Mouse (Mus musculus) liver, adult 2 months (tissue): ENCODE results near the gene Pitpnm1. TPM values are rescaled to one million over a fixed set of nuclear protein-coding genes. Genes with fewer than 3 reads are reported as not detected.

Experiments used
- DNase-seq: peaks from one replicate; pipeline ENCODE4 v3.0.0-alpha.2; 2011; ENCODE audit warnings: low read depth, low spot score; ENCODE audit errors: extremely low read depth
- H3K27ac ChIP-seq: fragments of 200-500 bp; replicated peaks from 2 replicates; pipeline ENCODE4 v1.5.1; 2012; ENCODE audit warnings: low read depth, mild to moderate bottlenecking, control low read depth, inconsistent platforms, low read length; ENCODE audit not compliant: insufficient read depth
- H3K27me3 ChIP-seq: fragments of 200-500 bp; 2 replicates; pipeline ENCODE4 v1.6.1; 2012; ENCODE audit warnings: mild to moderate bottlenecking, moderate library complexity, low read length, inconsistent platforms; ENCODE audit not compliant: control insufficient read depth, insufficient read depth
- H3K36me3 ChIP-seq: fragments of 200-500 bp; 2 replicates; pipeline ENCODE4 v1.6.1; 2012; ENCODE audit warnings: low read length, inconsistent platforms; ENCODE audit not compliant: control insufficient read depth, insufficient read depth
- H3K4me1 ChIP-seq: fragments of 200-500 bp; 2 replicates; pipeline ENCODE4 v1.6.1; 2011; ENCODE audit warnings: low read length; ENCODE audit not compliant: control insufficient read depth, insufficient read depth
- H3K4me3 ChIP-seq: fragments of 200-500 bp; 2 replicates; pipeline ENCODE4 v1.5.1; 2011; ENCODE audit warnings: low read depth, mild to moderate bottlenecking, control low read depth, low read length, moderate library complexity; ENCODE audit not compliant: insufficient read depth
- H3K79me2 ChIP-seq: fragments of 200-500 bp; 2 replicates; pipeline ENCODE4 v1.6.1; 2012; ENCODE audit warnings: inconsistent platforms, mild to moderate bottlenecking, low read length, moderate library complexity; ENCODE audit not compliant: control insufficient read depth, insufficient read depth
- H3K9ac ChIP-seq: fragments of 200-500 bp; 2 replicates; pipeline ENCODE4 v1.6.1; 2012; ENCODE audit warnings: low read depth, mild to moderate bottlenecking, control low read depth, inconsistent platforms, low read length
- CTCF ChIP-seq: fragments of 200-500 bp; IDR thresholded peaks from 2 replicates; pipeline ENCODE4 v1.5.1; 2011; ENCODE audit warnings: low read depth, low read length, control low read depth
- POLR2A ChIP-seq: fragments of 200-500 bp; IDR thresholded peaks from 2 replicates; pipeline ENCODE4 v1.6.1; 2011; ENCODE audit warnings: low read length, control low read depth; ENCODE audit not compliant: insufficient read depth; ENCODE audit errors: extremely low read depth
- WGBS: fragments of 180-500 bp; shearing (Covaris S2); methylation state at CpG from one replicate; pipeline ENCODE4 v1.1.7; 2018; 5-methylcytosine and 5-hydroxymethylcytosine counted together
- polyA plus RNA-seq: library from polyadenylated mRNA; depleted of rRNA; stranded (reverse); fragments of >200 nt; gene quantifications from 2 replicates; pipeline ENCODE4 v1.2.3, GENCODE M21; 2012
- total RNA-seq: library from RNA; depleted of rRNA; stranded (reverse); fragments of >200 nt; gene quantifications from 2 replicates; pipeline ENCODE4 v1.2.3, GENCODE M21; 2014

The Pitpnm1 gene
- total and polyA plus RNA-seq, 2 experiments, result 1.7 to 14.2 TPM

- DNase-seq, result peak; percentile 69
- H3K79me2 ChIP-seq, result no peaks in the 10 kb centered on the region
- peaks cover 34% of the 10 kb centered on the region for H3K4me1 ChIP-seq
- H3K36me3 ChIP-seq, result no peaks in the 10 kb centered on the region
- no peaks in the 10 kb centered on the region for H3K27me3 ChIP-seq
- H3K4me3 ChIP-seq, result no peak overlapping the region
- TF ChIP-seq CTCF, result no peak
- no peak for TF ChIP-seq POLR2A
- WGBS, result 57% methylated on average over 6 of the region's 6 CpGs
- H3K27ac ChIP-seq, result peak overlapping the region; percentile 88
- H3K9ac ChIP-seq, result peak overlapping the region; percentile 61; the same call in 1 of the 2 replicates
Measured at GRCm38 (mm10) chr19:4071406-4071805, 28.4 kb upstream of the Pitpnm1 start.

GRCm38 (mm10) chr19:4072706-4073424 lies 26.9 kb upstream of the Pitpnm1 start:
- DNase-seq, result peak; percentile 47
- peak overlapping the region; percentile 24; the same call in 1 of the 2 replicates for H3K9ac ChIP-seq
- peaks cover 25% of the 10 kb centered on the region for H3K4me1 ChIP-seq
- no peaks in the 10 kb centered on the region for H3K79me2 ChIP-seq
- H3K36me3 ChIP-seq, result no peaks in the 10 kb centered on the region
- TF ChIP-seq CTCF (no peak), POLR2A (no peak)
- no peaks in the 10 kb centered on the region for H3K27me3 ChIP-seq
- 54% methylated on average over 6 of the region's 6 CpGs for WGBS
- peak overlapping the region; percentile 78 for H3K27ac ChIP-seq
- no peak overlapping the region for H3K4me3 ChIP-seq

- Histone ChIP-seq H3K4me3 (no peak overlapping the region), H3K27me3 (no peaks in the 10 kb centered on the region), H3K9ac (no peak overlapping the region), H3K27ac (no peak overlapping the region), H3K79me2 (no peaks in the 10 kb centered on the region), H3K36me3 (no peaks in the 10 kb centered on the region), H3K4me1 (peaks cover 25% of the 10 kb centered on the region)
- 33% methylated on average over 1 of the region's 1 CpGs for WGBS
- DNase-seq, result peak; percentile 78
- TF ChIP-seq POLR2A, result no peak
Measured at GRCm38 (mm10) chr19:4075531-4075930, 24.3 kb upstream of the Pitpnm1 start.

- no peak for DNase-seq
- H3K4me3 ChIP-seq, result no peak overlapping the region
- no peaks in the 10 kb centered on the region for H3K79me2 ChIP-seq
- H3K36me3 ChIP-seq, result no peaks in the 10 kb centered on the region
- no peaks in the 10 kb centered on the region for H3K27me3 ChIP-seq
- 91% methylated on average over 1 of the region's 1 CpGs for WGBS
- H3K9ac ChIP-seq, result no peak overlapping the region
- H3K27ac ChIP-seq, result no peak overlapping the region
- TF ChIP-seq CTCF, result no peak
- no peak for TF ChIP-seq POLR2A
- H3K4me1 ChIP-seq, result peaks cover 17% of the 10 kb centered on the region; the same call in 1 of the 2 replicates
Measured at GRCm38 (mm10) chr19:4079594-4079993, 20.2 kb upstream of the Pitpnm1 start.

GRCm38 (mm10) chr19:4080511-4081009 lies 19.2 kb upstream of the Pitpnm1 start:
- Histone ChIP-seq H3K4me3 (no peak overlapping the region), H3K4me1 (peaks cover 19% of the 10 kb centered on the region; the same call in 1 of the 2 replicates), H3K27me3 (no peaks in the 10 kb centered on the region), H3K79me2 (no peaks in the 10 kb centered on the region), H3K36me3 (no peaks in the 10 kb centered on the region), H3K9ac (0 out of 2 replicates have a peak overlapping the region, but pooled peaks have one; percentile 36), H3K27ac (no peak overlapping the region; the same call in 1 of the 2 replicates)
- TF ChIP-seq POLR2A (no peak), CTCF (peak; percentile 79)
- 23% methylated on average over 8 of the region's 8 CpGs for WGBS
- peak; percentile 56 for DNase-seq

GRCm38 (mm10) chr19:4081394-4081793 lies 18.4 kb upstream of the Pitpnm1 start, which contains the start of gene Cabp2:
Gene Cabp2, plus strand, starts transcription at chr19:4081578.
- WGBS, result 47% methylated on average over 3 of the region's 3 CpGs
- H3K4me1 ChIP-seq, result peaks cover 17% of the 10 kb centered on the region; the same call in 1 of the 2 replicates
- H3K36me3 ChIP-seq, result no peaks in the 10 kb centered on the region
- no peak within 1 kb of the TSS for H3K4me3 ChIP-seq
- TF ChIP-seq CTCF, result no peak
- H3K27ac ChIP-seq, result no peak within 1 kb of the TSS; the same call in 1 of the 2 replicates
- H3K79me2 ChIP-seq, result no peaks in the 10 kb centered on the region
- no peak for DNase-seq
- no peaks in the 10 kb centered on the region for H3K27me3 ChIP-seq
- H3K9ac ChIP-seq, result 0 out of 2 replicates have a peak within 1 kb of the TSS, but pooled peaks have one; percentile 36
